Mouse (Mus musculus) embryonic facial prominence, embryonic 15.5 days (tissue): Measurements from ENCODE around the gene Olfr1406. TPM values are rescaled to one million over a fixed set of nuclear protein-coding genes. Genes with fewer than 3 reads are reported as not detected.

Source experiments
- polyA plus RNA-seq: library from polyadenylated mRNA; unstranded; fragments of >200 nt; fragmentation: Nextera tagmentation; extraction: Ambion mirVana; gene quantifications from 2 replicates; pipeline ENCODE4 v1.2.1, GENCODE M21; 2015

Olfr1406 gene
- polyA plus RNA-seq, 1 experiment from 2014 or later, result 0.17 TPM

Other genes starting within 250 kb of the Olfr1406 start
- 0.20 TPM in 1 of 2 replicates, not detected in the other for gene Olfr16, start 240.2 kb downstream of the Olfr1406 start, polyA plus RNA-seq
- gene Olfr1408, start 53.3 kb downstream of the Olfr1406 start, polyA plus RNA-seq, result 0.12 and 0.29 TPM in 2 replicates
- not detected in 2 replicates for gene Olfr218, start 7.2 kb upstream of the Olfr1406 start, polyA plus RNA-seq
- gene Olfr1404, start 21.8 kb upstream of the Olfr1406 start, polyA plus RNA-seq, result 0.17 and 0.24 TPM in 2 replicates
- gene Fcer1a, start 36.6 kb upstream of the Olfr1406 start, polyA plus RNA-seq, result 0.39 TPM in 1 of 2 replicates, not detected in the other
- gene Olfr418, start 75.4 kb upstream of the Olfr1406 start, polyA plus RNA-seq, result 0.05 TPM in 1 of 2 replicates, not detected in the other
- not detected in 2 replicates for gene Mptx2, start 87.1 kb upstream of the Olfr1406 start, polyA plus RNA-seq
- 2.3 TPM in 2 replicates for gene Ackr1, start 143.1 kb upstream of the Olfr1406 start, polyA plus RNA-seq
- 2.1 and 2.5 TPM in 2 replicates for gene Aim2, start 160.2 kb upstream of the Olfr1406 start, polyA plus RNA-seq
- 5.5 and 6.2 TPM in 2 replicates for gene Cadm3, start 177.1 kb upstream of the Olfr1406 start, polyA plus RNA-seq